Mouse (Mus musculus) layer of hippocampus, adult 9-10 months (tissue): ENCODE measurements around the gene Ppp1r9a.

Experiments
- DNase-seq: peaks from one replicate; pipeline ENCODE4 v3.0.0; 2022; ENCODE audit warnings: low spot score

The Ppp1r9a gene

DNA sequence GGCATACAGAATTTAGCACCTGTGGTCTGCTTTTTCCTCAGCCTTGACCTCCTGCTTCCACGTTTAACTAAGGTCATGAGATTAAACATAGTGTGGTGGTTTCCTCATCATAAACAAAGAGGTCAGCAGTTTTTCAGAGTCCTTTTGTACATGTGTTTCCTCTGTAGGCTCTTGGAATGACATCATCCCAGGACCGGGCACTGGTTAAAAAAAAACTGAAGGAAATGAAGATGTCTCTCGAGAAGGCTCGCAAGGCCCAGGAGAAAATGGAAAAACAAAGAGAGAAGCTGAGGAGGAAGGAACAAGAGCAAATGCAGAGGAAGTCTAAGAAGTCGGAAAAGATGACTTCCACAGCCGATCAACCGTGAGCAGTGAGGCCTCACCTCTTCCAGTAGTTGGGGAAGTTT is 256.7 kb downstream of the Ppp1r9a start:
- no peak for DNase-seq

DNA sequence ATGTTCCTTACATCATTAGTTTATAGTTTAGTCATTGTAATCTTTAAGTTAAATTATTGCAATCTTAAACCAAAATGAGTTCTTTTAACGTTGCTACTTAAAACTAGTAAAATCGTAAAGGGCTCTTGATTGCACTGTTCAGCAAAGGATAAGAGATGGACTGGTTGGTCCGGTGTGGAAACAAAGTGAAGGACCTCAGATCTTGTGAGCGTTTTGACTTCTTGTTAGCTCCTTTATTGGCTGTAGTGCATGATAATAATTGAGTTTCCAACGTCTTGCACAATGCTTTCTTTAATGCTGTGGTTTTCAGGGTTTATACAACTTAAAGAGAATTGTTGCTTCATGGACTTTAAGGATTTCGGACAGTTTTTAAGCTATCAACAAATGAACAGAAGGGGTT is 259.3 kb downstream of the Ppp1r9a start:
- no peak for DNase-seq

DNA sequence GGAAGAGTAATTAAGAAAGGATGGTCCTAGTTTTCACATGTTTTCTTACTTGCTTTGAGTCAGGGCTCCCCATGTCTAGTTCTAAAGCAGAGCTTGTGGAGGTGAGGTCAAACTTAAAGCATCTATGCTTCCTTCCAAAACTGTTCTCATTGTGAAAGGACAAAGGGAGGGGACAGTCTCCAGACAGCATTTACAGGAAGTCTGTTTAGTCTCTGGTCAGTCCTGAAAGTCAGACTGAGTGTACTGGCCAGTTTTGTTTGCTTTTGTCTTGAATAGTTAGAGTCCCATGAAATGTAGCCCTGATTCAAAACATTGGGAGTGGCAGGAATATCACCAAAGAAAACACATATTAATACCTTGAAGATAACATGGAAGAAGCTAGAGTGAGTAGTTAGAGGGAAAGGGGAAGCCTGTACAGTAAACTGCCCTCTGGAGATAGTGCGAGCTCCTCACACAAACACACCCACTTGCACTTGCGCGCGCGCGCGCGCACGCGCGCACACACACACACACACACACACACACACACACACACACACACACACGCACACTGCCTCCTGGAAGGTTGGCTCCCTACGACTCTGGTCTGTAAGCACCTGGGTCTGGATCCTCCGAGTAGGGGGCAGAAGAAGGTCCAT is 260.9 kb downstream of the Ppp1r9a start:
- DNase-seq = no peak

DNA sequence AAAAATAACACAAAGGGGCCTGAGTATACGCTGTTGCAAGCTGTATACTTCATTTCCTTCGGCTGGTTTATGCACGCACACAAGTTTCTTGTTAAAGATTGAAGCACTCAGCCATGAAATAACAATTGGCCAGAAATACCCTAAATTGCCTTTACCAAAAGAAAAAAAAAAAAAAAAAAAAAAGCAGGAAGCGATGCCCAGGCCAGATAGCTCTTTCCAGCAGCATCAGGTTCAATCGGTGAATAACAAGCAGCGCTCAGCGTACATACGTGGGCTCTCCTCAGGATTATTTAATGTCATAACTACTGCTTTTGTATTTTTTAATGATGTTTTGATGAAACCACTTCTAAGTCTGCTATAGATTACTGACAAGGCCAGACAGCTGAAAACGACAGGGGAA is 262.1 kb downstream of the Ppp1r9a start:
- no peak for DNase-seq

DNA sequence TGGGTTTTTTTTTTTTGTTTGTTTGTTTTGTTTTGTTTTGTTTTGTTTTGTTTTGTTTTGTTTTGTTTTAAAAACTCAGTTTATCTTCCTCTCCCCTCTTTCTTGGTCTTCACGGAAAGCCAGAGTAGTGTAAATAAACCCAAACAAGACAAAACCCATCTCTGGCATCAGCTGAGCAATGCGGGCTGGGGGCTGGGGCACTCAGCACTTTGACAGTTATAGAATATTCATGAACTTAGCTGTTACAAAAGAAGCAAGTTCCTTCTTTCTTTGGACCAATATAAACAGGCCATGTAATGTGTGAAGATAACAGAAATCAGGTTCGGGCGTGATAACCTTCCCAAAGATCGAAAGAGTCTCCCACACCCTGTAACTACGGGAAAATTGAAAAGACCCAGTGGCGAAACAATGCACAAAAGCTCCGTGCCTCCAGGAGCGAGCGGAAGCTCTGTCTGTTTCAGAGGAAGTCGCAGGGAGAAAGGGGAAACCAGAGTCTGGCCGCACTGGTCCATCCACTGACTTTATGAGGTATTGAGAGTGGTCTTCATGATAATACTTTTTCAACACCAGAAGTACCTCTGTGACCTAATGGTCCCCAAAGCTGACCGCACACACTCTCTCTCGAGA is 264.4 kb downstream of the Ppp1r9a start:
- no peak for DNase-seq

DNA sequence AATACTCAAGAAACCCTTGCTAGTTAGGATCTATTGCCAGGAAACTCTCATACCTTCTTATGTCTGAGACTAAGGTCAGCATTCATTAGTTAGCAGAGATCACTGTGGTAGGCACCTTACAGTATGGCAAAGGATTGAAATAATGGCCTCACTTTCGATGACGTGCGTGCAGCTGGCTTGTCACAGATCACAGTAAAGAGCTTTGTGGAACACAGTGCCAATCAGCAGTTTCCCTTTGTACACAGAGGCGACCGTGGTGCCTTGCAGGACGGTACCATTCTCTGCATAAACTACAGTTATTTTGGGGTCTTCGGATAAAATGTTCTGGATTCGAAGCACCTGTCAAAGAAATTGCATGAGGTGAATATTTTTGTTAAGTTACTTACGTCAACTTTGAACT is 265.4 kb downstream of the Ppp1r9a start:
- DNase-seq = no peak

DNA sequence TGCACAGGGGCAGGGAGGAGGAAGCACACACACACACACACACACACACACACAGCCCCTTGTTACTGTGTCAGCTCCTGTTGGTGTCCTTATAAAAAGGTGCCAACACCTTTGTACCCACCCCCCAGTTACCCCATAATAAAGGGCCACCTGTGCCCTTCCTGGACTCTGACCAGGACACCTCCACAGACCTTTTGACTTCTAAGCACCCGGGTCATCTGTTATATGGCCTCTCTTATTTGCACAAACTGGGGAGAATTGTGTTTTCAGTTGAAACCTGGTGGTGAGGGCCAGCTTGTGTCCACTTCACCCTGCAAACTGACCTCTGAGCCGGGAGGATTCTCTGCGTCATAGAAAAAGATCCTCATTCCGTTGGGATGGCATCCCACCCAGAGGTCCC is 268.7 kb downstream of the Ppp1r9a start:
- DNase-seq = no peak

DNA sequence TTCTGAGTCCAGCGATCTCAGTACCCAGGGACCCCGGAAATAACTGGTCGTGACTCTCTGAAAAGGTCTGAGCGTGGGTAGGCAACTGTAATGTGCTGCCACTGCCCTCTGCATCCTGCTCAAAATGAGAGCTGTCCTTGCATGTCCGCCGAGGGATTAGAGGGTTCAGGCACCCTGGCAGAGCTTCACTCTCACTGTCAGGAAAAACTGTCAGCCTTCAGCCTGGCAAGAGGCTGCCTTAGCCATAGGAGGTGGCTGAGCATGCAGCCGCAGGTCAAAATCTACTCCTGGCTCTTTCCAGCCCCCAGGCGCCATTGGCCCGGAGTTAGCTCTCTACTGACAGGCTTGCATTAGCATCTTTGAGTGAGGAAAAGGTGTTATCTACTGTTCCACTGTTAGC is 269.9 kb downstream of the Ppp1r9a start:
- no peak for DNase-seq

DNA sequence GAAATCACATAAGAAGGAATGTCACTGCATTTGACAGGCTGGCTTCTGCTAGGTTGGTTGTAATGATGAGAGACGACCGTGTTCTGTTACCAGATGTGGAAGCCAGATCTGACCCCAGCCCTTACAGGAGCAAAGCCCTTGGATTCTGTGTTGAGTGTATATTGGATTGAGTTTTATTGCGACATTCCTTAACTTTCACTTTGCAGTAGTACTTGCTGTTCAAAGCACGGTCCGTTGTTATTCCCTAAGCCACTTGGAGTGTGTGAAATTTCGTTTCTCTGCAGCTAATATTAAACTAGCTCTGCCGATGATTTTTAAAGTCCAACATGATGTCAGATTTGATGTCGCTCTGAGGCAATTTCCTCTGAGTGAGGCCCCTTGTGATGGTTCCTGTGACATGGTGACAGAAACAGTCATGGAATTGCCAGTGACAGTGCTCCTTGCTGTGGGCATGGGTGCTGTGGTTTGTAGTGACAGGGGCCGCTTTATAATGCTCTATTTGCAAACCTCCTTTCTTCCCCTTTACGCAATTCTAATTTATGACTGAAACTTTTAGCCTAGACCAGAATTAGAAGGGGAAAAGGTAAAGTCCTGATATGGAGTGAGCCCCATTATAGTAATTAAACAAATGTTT is 271.6 kb downstream of the Ppp1r9a start:
- DNase-seq = no peak

DNA sequence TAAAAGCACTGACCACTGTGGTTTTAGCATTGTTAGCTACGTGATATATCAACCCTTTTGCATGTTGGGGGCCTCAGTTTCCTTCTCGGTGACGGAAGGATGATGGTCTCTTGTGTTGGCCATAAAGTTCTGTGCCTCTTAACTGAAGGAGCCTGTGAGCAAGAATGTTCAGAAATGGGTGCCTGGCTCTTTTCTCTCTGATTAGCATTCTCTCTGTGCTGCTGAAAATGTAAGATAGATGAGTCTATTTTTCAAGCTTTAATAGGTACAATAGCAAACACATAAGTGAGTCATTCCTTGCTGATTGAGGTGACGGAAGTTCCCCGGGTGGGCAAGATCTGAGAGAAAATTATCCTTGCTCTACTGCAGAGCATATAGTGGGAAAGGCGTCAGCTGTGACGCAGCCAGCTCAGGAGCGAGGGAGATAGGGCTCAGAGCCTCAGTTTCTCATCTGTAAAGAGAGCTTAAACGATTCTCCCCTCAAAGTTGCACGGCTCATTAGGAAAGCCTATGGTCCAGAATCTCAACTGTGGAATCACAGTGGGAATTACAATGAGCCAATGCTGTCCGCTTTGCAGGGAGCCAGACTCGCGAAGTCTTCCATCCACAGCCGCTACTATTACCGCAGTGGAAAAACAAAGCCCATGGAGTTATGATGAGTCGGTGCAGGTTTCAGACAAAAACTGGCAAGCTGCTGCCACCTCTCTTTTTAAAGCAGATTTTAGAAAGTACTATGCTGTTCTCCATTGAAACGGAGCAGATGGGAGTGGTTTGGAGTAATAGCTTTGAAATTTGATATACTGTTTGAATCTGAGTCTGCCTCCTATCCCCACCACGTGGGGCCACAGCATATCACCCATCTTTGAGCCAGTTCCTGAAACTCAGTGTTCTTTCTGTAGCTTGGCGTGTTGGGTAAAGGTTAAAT is 275.5 kb downstream of the Ppp1r9a start:
- no peak for DNase-seq

DNA sequence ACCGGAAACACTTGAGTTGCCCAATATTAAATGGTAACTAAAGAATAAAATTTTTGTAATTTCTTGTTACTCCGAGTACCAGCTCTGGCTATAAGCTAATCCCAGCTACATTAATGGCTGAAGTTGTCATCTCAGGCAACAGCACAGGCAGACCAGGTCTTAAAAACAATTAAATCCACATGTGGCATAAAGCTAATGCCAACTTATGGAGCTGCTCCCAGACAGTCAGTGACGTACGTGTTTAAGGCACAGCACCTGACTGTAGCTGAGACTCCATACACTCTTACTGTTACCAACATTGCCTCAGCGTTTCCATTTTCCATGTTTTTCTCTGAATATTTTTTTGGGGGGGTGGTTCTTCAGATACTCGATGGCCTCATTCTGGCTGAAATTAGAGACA is 276.5 kb downstream of the Ppp1r9a start:
- DNase-seq = no peak

DNA sequence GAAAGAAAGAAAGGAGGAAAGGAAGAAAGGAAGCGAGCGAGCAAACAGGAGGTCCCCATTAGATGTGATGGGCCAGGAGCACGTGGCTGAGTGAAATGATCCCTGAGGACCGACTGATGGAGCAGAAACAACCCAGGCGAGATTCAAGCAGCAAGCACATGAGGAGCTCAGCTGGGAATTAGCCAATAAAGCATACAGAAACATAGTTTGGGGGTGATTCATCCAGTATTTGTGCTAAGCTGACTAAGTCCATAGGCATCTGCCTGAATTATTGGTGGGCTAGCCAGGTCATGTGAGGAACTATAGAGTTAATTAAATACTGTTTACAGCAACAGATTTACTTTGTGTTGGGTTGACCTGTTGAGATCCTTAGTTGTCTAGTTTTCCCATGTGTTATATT is 277.9 kb downstream of the Ppp1r9a start:
- no peak for DNase-seq

DNA sequence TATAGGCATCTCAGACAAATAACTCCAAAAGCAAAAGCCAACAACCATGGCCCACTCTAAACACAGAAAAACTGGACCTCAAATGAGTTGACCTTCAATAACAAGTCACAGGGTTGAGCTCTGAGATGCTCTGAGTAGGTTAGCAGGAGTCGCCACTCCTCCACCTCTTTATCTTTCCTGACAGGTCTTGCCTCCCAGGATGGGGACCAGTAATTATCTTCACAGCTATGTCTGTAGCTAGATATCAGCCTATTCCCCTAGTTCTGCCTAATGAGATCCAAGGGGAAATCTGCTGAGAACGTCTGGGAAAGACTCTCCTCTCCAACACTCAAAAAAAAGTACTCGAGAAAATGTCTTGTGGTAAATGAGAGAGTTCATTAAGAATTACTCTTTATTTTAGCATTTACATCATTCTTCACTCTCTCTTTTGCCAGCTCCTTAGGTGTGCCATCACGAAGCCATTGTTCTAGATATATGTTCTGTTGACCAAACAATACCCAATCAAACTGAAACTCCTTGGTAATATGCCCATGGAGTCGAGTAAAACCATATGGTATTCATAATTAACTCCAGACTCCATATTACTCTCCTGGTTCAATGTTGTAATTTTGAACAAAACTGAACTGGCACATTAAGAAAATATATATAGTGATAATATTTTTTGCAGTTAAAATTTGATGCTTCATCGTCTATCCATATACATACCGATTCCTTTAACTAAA is 283.7 kb downstream of the Ppp1r9a start:
- DNase-seq = no peak

DNA sequence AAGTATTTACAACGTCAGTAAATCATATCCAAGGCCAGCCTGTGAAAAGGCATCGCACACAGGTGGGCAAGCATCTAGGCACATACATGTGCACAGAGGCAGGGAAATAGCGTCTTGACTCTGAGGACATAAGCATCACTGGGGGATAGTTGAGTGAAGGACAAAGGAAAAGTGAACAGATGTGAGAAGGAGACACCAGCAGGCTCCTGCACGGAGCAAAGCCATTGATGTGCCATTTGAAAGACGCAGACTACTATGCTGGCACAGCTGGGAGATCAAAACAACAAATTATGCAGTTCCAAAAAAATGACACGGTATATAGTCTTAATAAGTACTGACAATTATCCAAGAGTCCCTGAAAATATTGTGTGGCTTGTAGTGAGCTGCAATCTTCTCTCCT is 284.9 kb downstream of the Ppp1r9a start:
- DNase-seq = no peak

DNA sequence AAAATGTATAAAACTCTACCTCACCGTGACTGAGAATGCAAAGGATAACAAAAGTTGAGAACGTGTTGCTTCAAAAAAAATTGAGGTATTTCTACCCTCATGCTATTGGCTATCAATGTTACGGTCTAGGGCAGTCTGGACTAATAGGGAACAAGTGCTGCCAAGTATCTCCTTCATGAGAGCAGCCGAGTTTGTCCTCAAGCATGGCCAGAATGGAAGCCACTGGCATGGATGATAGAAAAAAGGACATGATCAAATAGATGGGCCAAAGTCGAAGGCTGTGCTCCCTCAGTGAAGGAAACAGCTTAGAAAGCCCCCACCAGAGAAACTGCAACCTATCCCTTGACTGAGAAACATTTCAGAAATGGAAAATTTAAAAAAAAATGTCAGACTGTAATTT is 285.3 kb downstream of the Ppp1r9a start:
- DNase-seq = no peak

DNA sequence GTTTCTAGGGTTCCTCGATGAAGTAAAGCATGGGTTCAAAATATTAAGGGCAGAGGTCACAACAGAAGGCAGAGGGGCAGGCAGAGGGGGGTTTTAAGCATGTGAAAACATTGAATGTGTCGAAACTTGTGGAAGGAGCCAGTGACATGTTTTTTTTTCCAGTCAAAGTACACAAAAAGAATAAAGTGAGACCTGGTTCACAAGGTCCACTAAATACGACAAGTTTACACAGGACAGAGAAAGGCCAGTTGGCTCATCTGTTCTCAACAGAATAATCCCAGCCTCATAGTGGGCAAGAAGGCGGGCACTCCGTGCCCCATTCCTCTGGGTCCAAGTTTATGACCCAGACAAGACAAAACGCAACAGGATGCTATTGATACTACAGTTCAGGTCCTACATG is 286.2 kb downstream of the Ppp1r9a start:
- no peak for DNase-seq

DNA sequence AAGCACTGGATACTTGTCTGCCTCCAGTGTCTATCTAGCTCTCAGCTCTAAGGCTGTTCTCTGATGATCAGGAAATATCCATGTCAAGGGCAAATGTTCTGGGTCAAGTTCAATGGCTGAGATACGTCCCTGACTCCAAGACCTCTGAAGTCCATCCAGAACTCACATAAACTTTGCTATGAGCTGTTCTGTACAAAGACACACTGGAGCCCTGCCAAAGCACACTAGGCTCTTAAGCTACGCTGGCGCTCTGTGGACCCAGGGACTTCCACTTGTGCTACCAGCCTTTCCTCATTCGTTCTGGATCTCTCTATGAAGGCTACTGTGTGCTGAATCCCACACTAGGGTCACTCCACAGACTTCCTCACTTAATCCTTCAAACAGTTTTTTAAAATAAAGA is 286.8 kb downstream of the Ppp1r9a start:
- no peak for DNase-seq

DNA sequence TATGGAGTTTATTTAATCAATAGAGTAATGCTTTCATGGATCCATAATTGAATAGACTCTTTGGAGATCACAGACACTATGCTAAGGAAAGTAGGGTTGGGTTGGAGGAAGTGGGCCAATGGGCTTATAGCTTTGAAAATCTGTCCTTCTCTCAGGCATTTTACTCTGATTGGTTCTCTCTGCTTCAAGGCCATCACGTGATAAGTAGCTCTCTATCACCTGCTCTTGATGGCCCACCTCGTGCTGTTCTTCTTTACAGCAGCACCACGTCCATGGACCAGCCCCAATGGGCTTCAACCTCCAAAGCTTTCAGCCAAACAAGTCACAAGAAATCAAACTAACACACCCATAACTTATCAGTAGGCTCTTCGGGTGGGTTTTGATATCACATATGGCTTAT is 288.0 kb downstream of the Ppp1r9a start:
- DNase-seq = no peak

DNA sequence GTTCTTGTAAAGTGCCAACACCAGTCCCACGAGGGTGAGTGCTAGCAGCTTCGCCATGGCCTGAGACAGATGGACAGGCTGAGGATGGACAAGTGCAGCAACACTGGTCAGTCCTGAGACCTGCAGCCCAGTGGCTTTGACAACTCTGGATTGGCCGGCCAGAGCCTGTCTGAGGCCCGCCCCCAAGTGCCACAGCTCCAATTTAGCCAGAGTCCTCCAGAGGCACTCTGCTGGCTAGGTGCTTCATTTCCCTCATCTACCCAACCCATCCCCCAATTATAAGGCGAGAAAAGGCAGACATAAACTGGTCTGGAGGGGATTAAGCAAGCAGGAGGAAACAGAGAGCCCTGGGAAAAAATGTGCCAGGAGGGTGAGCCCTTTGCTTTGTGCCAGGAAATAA is 291.0 kb downstream of the Ppp1r9a start, which contains the start of gene Pon1:
Gene Pon1 (minus strand): TSS at position 254 of the 400 bp plus-strand sequence.
- no peak for DNase-seq

DNA sequence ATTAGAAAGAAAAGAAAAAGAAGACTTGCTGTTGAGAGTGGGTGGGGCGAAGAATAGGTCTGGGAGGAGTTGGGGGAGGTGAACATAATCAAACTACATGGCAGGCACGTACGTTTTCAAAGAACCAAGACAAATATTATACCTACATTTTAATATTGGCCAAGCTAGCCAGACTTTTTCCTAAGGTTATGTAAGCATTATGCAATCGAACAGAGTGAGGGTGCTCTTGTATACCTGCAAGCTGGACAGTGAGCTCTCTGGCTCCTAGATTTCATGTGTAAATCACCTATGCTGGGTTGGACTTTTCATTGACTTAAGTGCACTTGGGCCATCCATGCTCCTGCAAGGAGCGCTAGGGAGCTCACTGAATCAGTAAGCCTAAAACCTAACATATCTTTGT is 295.9 kb downstream of the Ppp1r9a start:
- DNase-seq = no peak

DNA sequence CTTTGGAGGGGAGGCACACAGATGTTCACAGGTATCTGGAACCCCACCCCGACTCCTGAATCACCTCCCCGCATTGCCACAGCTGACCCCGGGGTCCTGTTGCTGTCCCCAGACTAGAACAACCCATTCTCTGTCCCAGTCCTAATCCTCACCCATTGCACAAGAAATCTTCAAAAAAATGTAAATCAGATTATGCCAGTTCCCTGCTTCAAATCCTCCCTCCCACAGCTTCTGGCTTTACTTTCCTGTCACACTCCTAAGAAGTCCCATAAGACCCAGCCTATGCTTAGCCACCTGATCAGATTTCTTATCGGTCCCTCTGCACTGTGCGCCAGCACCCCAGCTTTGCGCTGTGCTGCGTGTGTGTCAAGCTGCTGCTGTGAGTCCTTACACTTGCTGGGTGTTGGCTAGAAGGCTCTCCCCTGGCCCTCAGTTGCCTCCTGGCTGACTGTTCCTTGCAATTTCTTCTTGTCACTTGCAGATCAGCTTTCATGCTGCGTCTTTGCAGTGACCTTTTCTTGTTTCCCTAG is 296.7 kb downstream of the Ppp1r9a start:
- DNase-seq = no peak

DNA sequence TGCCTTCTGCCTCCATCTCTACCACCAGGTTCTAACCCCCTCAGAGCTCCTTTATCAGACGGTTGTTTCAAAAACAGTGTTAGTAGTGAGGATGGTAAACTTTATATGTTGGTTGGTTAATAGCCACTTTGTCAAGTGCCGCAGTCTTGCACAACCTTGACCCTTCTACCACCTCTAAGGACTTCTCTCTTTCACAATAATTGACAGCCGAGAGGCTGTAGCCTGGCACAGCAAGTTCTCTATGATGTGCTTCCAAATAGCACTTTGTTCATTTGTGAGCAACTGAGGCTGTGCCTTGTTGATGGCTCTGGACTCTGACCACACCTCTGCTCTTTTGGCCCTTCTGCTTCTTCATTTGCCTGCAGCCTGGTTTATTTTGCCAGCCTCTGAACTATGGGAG is 297.2 kb downstream of the Ppp1r9a start:
- DNase-seq = no peak
